Mouse (Mus musculus) liver, postnatal 0 days (tissue): ENCODE measurements around the gene Exoc3l4.

Experiments
- CTCF ChIP-seq: sonication (generic); IDR thresholded peaks from 2 replicates; pipeline ENCODE4 v1.5.1; 2016; ENCODE audit warnings: antibody characterized with exemption, low read depth
- EP300 ChIP-seq: IDR thresholded peaks from 2 replicates; pipeline ENCODE4 v1.6.1; 2016; ENCODE audit warnings: antibody characterized with exemption, low read depth, mild to moderate bottlenecking

GRCm38 (mm10) chr12:111386642-111387120, 30.1 kb upstream of the Exoc3l4 start:
- TF ChIP-seq EP300: peak; percentile 54; the same call in 1 of the 2 replicates
- TF ChIP-seq CTCF: no peak
